Mouse (Mus musculus): ENCODE data around the gene Mettl1. TPM values are rescaled to one million over a fixed set of nuclear protein-coding genes. Genes with fewer than 3 reads are reported as not detected.

Mettl1 gene
- 25.5 TPM for polyA plus RNA-seq (2017; shearing (Covaris generic))

DNA sequence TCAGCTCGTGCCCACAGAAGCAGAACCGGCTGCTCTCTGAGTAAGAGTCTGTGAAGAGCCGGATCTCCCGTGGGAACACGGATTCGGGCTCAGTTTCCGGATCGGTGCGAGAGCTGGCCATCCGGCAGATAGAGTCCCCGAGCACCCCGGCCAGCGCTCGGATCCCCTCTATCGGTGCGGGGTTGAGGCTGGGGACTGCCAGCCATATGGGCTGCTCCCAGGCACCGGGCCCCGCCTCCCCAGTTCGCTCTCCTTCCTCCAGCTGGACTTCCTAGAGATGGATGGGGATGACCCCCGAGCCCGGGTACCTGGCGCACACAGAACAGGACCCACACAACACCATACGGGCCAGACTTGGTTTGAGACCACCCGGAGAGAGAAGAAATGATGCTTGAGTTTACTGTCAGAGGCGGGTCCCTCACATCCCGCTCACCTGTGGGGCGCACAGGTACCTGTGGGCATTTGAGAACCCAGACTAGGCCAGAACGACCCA is at the start of gene Mettl1, which contains the start of gene Eef1akmt3:
TSS of gene Mettl1 (plus strand) at position 141 of the 493 bp plus-strand sequence.
TSS of gene Eef1akmt3 (minus strand) at position 240 of the 493 bp plus-strand sequence.

DNA sequence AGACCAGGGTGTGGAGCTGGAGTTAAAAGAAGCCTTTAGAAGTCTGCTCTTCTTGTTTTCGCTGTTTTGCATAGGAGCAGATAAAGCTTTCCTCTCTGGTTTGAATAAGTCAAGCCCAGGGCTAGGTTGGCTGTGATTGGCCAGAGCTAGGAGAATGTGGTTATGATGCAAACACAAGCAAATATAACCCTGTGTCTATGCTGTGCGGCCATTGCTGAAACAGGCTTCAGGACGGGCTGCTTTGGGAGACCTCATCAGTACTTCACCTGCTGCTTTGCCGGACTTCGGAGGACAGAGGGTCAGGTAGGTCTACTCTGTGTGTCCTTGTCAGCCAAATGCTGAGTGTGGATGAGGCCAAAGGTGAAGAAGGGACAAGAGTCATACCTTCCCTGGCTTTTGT is 40.7 kb upstream of the Mettl1 start, which contains the start of gene Avil:
TSS of gene Avil (plus strand) at position 181 of the 400 bp plus-strand sequence.

DNA sequence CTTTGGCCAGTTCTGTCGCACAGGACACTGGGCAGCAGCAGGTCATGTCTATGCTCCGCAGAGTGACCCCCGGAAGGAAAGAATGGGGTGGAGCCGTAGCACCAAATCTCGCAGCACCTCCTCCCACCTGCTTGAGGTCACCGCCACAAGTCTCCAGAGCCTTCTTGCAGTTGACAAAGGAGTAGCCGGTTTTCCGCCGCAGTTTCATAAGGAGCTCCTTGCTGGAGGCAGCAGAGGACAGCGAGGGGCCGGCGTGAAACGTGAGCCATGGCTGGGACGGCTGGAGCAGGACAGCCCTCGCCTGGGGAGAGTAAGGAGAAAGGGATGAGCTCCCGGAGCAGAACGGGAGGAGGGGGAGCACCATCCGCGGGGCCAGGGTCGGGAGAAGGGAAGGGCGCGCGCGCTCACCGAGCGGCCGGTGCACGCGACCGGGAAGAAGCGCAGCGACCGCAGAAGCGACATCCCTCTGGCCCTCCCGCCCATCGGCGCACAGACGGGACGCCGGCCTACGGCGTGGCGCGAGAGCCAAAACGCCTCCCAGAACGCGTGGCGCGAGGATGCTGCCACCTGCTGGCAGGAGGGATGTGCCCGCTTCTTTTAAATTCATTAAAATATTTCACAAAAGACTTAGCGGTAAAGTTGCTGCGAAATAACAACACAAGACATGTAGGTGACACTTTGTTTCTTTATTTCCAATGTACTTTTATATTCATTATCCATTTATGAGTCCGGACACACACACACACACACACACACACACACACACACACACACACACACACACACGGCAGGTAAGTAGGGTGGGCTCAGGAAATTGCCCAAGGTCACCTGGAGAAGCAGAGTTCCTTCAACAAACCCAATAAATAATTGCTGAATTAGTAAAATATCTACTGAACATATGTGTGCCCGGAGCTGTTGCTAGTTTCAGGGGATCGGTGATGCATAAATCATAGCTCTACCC is 10.6 kb upstream of the Mettl1 start, which contains the start of gene Tsfm:
TSS of gene Tsfm (minus strand) at position 505 of the 961 bp plus-strand sequence.

DNA sequence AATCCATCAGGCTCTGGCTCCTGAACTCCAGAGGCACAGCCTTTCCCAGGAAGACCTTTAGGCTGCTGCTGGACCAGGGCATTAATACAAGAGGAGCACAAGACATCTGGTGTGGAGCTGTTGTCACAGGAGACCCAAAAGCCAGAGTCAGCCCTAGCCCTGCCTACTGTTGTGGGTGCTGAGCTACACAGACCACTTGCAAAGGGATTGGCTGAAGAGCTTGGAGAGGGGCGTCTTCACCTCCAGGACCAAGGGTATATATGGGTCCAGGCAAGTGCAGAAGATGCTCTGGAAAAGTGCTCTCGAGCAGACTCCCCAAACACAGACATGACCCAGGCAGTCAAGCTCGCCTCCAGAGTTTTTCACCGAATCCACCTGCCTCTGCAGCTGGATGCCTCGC is 6.7 kb downstream of the Mettl1 start, which contains the start of gene Cyp27b1:
TSS of gene Cyp27b1 (plus strand) at position 297 of the 400 bp plus-strand sequence.

DNA sequence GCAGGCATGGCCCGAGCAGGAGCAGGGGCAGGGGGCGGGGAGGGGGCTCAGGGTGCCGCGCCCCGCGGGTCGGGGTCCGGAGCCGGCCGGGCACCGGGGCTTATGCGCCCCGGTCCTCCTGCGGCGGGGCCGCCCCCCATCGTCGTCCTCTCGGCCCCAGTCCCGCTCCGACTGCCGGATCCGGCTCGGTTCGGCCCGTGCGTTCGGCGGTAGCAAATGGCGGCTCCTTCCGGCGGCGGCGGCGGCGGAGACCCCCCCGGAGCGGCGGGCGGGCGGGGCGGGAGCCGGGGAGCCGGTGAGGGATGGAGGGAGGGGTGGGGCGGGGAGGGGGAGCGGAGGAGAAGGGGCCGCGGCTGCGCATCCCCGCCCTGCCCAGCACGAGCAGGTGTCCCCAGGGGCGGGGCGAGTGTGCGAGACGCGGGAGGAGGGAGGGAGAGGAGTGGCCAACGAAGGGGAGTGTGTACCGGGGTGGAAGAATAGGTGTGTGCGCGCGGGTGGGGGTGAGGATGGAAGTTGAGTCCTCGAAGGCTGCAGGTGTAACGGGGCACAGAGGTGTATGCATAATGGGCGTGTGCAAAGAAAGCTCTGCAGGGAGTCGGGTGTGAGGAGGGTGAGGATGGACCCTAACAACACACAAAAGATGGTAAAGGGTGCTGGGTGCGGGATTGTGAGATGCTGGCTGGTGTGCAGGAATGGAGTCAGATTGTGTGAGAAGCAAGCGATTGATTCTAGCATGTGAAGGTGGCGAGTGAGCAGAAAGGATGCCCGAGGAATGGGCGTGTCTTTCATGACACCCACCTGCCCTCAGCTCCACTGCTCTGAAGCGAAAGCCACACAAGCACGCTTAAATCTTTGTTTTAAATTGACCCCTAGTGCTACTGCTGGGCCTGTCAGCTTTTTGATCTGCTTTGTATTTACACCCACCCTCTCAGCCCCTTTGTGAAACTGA is 19.0 kb downstream of the Mettl1 start, which contains the start of gene March9:
TSS of gene March9 (minus strand) at position 217 of the 949 bp plus-strand sequence.

DNA sequence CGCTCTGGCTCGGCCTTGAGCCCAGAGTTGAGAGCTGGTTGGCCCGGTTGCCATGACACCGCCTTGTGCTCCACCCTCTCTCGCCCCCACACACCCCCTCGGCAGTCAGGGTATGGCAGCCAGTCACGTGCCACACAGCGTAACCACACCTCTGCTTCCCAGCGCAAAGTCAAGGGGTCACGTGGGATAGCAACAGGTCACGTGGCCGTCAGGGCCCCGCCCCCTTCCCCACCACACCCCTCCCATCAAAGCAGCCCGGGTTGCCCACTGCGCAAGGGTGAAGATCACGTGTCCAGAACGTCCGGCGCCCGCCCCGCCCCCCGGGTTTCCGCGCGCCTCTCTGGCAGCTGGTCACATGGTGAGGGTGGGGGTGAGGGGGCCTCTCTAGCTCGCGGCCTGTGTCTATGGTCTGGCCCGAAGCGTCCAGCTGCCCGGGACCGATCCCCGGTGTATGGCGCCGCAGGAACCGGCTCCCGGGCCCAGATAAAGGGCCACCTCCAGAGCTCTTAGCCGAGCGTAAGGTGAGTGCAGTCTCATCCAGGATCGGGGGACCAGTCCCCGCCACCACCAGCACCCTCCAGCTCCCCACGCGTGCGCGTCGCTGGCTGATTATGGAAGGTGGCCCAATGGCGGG is 22.1 kb downstream of the Mettl1 start, which contains the start of gene Cdk4:
TSS of gene Cdk4 (plus strand) at position 296 of the 634 bp plus-strand sequence.

DNA sequence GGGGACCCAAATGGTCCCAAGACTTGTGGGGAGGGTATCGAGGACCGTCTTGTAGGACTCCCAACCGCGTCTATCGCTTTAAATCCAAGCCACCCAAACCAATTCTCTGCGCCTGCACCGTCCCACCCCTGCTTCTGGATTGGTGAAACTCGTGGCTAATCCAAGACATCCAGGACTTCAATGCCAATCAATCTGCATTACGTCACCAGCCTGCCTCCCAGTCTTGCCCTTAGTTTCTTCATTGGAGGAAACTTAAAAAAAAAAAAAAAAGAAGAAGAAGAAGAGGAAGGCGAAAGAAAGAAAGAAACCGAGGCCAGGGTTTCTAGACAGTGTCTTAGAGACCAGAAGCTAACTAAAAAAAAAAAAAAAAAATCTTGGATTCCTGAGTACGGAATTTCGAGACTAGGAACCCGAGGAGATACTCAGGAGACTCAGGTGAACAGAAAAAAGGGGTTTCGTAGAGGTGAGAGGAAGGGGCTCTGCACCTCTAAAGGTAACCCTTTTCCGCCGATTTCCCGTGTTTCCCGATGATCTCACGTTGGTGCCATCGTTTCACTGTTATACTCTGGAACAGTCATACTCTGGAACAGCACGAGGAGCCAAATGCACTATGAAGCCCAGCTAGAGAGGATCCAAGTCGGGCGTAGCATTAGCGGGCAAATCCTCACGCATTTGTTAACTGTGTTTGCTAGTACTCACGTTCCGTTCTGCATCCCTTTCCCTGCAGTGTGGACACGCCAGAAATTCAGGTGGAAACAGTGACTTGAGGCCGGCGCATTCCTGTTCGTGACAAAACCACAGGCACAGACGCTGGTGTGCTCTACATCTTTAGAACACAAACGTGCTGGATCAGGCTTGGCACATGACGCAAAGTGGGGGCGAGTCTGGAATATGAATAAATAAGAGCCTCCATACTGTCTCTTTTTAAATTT is 29.2 kb downstream of the Mettl1 start, which contains the start of gene Tspan31:
TSS of gene Tspan31 (minus strand) at position 75 of the 932 bp plus-strand sequence.

DNA sequence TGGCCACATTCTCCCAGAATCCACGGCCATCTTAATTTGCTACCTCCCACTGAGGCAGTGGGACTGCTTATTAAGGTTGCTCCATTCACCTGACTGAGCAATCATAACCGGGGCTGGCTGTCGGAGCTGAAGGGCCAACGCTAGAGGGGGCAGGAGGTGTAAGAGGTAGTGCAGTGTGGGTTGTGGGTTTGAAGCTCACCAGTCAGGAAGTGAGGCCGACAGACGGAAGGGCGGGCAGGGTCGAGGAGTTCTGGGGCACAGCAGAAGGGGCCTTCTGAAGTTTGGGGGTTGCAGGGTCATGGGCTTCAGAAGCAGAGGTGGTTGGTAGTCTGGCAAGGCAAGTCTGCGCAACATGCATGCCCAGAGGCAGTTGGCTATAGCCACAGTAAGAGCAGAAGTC is 33.9 kb downstream of the Mettl1 start, which contains the start of gene Agap2:
TSS of gene Agap2 (plus strand) at position 205 of the 400 bp plus-strand sequence.

Other genes with a start within 250 kb of the Mettl1 start
- 9.2 TPM for gene Atp23, start 140.1 kb upstream of the Mettl1 start, polyA plus RNA-seq (2017; shearing (Covaris generic))
- 48.7 TPM for gene Ctdsp2, start 62.7 kb upstream of the Mettl1 start, polyA plus RNA-seq (2017; shearing (Covaris generic))
- 0.35 TPM for gene Avil, start 40.7 kb upstream of the Mettl1 start, polyA plus RNA-seq (2017; shearing (Covaris generic))
- 20.8 TPM for gene Tsfm, start 10.6 kb upstream of the Mettl1 start, polyA plus RNA-seq (2017; shearing (Covaris generic))
- gene Eef1akmt3, start 99 bp downstream of the Mettl1 start, polyA plus RNA-seq (2017; shearing (Covaris generic)) = not detected
- not detected for gene Cyp27b1, start 6.8 kb downstream of the Mettl1 start, polyA plus RNA-seq (2017; shearing (Covaris generic))
- 1.1 TPM for gene March9, start 18.8 kb downstream of the Mettl1 start, polyA plus RNA-seq (2017; shearing (Covaris generic))
- 124 TPM for gene Cdk4, start 22.1 kb downstream of the Mettl1 start, polyA plus RNA-seq (2017; shearing (Covaris generic))
- gene Tspan31, start 28.9 kb downstream of the Mettl1 start, polyA plus RNA-seq (2017; shearing (Covaris generic)) = 25.6 TPM
- gene Agap2, start 33.9 kb downstream of the Mettl1 start, polyA plus RNA-seq (2017; shearing (Covaris generic)) = 18.8 TPM
- gene Os9, start 79.7 kb downstream of the Mettl1 start, polyA plus RNA-seq (2017; shearing (Covaris generic)) = 122 TPM
- 512 TPM for gene B4galnt1, start 123.8 kb downstream of the Mettl1 start, polyA plus RNA-seq (2017; shearing (Covaris generic))
- gene Slc26a10, start 139.2 kb downstream of the Mettl1 start, polyA plus RNA-seq (2017; shearing (Covaris generic)) = 7.0 TPM
- not detected for gene Arhgef25, start 148.7 kb downstream of the Mettl1 start, polyA plus RNA-seq (2017; shearing (Covaris generic))
- 49.2 TPM for gene Dtx3, start 154.3 kb downstream of the Mettl1 start, polyA plus RNA-seq (2017; shearing (Covaris generic))
- 25.0 TPM for gene Pip4k2c, start 170.2 kb downstream of the Mettl1 start, polyA plus RNA-seq (2017; shearing (Covaris generic))
- gene Kif5a, start 221.9 kb downstream of the Mettl1 start, polyA plus RNA-seq (2017; shearing (Covaris generic)) = not detected
- gene Dctn2, start 225.0 kb downstream of the Mettl1 start, polyA plus RNA-seq (2017; shearing (Covaris generic)) = 83.7 TPM
- 8.6 TPM for gene Mbd6, start 247.6 kb downstream of the Mettl1 start, polyA plus RNA-seq (2017; shearing (Covaris generic))